Mouse (Mus musculus) brain, embryonic 18.5 days (tissue): ENCODE results near the gene Mfng.

Experiments
- DNase-seq: peaks from one replicate; pipeline ENCODE4 v3.0.0-alpha.2; 2012; ENCODE audit warnings: low read depth, low spot score

Gene Mfng

GRCm38 (mm10) chr15:78716936-78717335, 56.3 kb downstream of the Mfng start:
- no peak for DNase-seq

- DNase-seq = no peak
Observed at GRCm38 (mm10) chr15:78715856-78716255, 57.4 kb downstream of the Mfng start.

GRCm38 (mm10) chr15:78713751-78714150, 59.5 kb downstream of the Mfng start:
- DNase-seq = no peak

- DNase-seq = no peak
Observed at GRCm38 (mm10) chr15:78712335-78713258, 60.7 kb downstream of the Mfng start.

GRCm38 (mm10) chr15:78711935-78712334, 61.3 kb downstream of the Mfng start:
- DNase-seq = no peak

- DNase-seq = peak; percentile 81
Observed at GRCm38 (mm10) chr15:78710634-78711033, 62.6 kb downstream of the Mfng start.

- no peak for DNase-seq
Observed at GRCm38 (mm10) chr15:78709767-78710166, 63.5 kb downstream of the Mfng start.

GRCm38 (mm10) chr15:78706630-78707029, 66.6 kb downstream of the Mfng start:
- DNase-seq = no peak
